Mouse (Mus musculus) bone marrow macrophage, adult 2 months (primary cell): ENCODE measurements around the gene Creb1.

Source experiments
- CTCF ChIP-seq: IDR thresholded peaks from 2 replicates; pipeline ENCODE4 v1.5.1; 2012; ENCODE audit warnings: low read depth, mild to moderate bottlenecking, low read length, moderate library complexity
- POLR2A ChIP-seq: IDR thresholded peaks from 2 replicates; pipeline ENCODE4 v1.6.1; 2012; ENCODE audit warnings: mild to moderate bottlenecking, low read depth, low read length, borderline replicate concordance

- TF ChIP-seq POLR2A (no peak), CTCF (no peak)
These were observed 15.9 kb upstream of the Creb1 start for GRCm38 (mm10) chr1:64516593-64516992.
